Mouse (Mus musculus) E14TG2a.4 (cell line): Measurements from ENCODE around the gene Aff3.

Experiments used
- CTCF ChIP-seq: conservative IDR thresholded peaks from 2 replicates; pipeline ENCODE4 v1.5.1; 2014; ENCODE audit warnings: low read length
- NANOG ChIP-seq: IDR thresholded peaks from 2 replicates; pipeline ENCODE4 v1.6.1; 2014; ENCODE audit warnings: borderline replicate concordance, low read length, mixed read lengths

GRCm38 (mm10) chr1:38390235-38390885 is 274.4 kb downstream of the Aff3 start:
- TF ChIP-seq CTCF: no peak
- no peak for TF ChIP-seq NANOG
